Mouse (Mus musculus): ENCODE data around the gene Npas3.

DNA sequence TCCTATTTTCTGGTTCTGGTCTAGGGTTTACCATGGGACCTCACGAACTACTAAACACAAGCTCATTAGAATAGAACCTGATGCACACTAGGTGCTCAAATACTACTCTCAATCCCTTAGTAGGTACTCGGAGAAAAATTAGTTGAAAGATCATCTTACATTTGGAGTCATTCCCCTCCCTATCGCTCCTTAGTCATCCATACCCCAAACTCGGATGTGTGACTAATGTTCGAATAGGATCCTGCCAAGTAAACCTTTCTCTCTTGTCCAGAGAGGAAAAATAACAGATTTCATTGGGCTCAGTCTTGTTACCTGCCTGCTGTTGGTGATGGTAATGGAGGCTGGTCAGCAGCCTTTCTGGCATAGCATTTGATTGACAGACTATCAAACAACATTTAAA is 117.3 kb downstream of the Npas3 start:
- TF ChIP-seq GATA1 (IDR thresholded peaks at IDR 0.05; ENCODE audit: low read length) (no peak), TAL1 (IDR thresholded peaks at IDR 0.05; ENCODE audit: low read length) (no peak)
